Mouse (Mus musculus): ENCODE measurements around the gene Ccdc17.

- TF ChIP-seq CTCF (IDR thresholded peaks at IDR 0.05; ENCODE audit: low read depth): peak; percentile 55
- TF ChIP-seq EP300 (optimal IDR thresholded peaks at IDR 0.05): no peak
Measured at GRCm38 (mm10) chr4:116642071-116642470, 45.6 kb downstream of the Ccdc17 start.
